ENCODE assay signal across 9 mouse cellular contexts in the genomic region with DNA sequence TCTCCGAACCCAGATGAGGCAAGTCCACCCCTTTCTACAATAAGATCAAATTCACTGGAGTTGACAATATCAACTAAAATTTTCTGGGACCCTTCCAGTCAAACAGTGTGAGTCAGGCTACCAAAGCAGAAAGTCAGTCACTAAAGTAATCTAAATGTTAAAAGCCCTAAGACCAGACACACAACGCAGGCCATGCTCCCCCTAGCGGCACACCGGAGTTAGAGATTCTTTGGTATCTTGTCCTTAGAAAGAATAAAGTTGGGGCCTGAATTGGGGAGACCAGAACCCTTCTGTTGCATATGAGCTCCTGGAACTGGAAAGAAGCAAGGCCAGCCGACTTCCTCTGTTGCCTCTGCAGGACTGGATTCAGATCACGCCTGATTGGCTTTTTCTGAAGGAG.
A peak's percentile ranks its signal among the peaks of the same experiment; 100 is the strongest.
DNase-seq lines count a peak whose midpoint lies in the region; ATAC-seq and TF ChIP-seq lines count a peak whose summit lies in the region.
"Had no signal": no experiment of that assay in that cellular context is flagged by ENCODE, and none has a peak within 500 bp of the region (broad histone marks: within the 10 kb centered on the region; RNA-seq: fewer than 3 reads in every experiment).

No protein-coding gene starts in this region.

- no peaks in the 10 kb centered on the region for H3K9me3 ChIP-seq in forebrain, postnatal 0 days (ENCODE audit: low read length)
- no peaks in the 10 kb centered on the region for H3K9me3 ChIP-seq in forebrain, embryonic 16.5 days (ENCODE audit: control insufficient read depth, low read length)
- no peaks in the 10 kb centered on the region for H3K9me3 ChIP-seq in E14TG2a.4 (ENCODE audit: low read length)
- H3K9me3 ChIP-seq: liver, embryonic 15.5 days had no signal

- no peak overlapping the region for H3K9ac ChIP-seq in forebrain, postnatal 0 days
- H3K9ac ChIP-seq in forebrain, embryonic 16.5 days (replicated peaks; ENCODE audit: low read depth, low read length) = no peak overlapping the region
- H3K9ac ChIP-seq: liver, embryonic 15.5 days had no signal

- WGBS in forebrain, postnatal 0 days = 24% methylated on average over 6 of the region's 6 CpGs
- 21% methylated on average over 6 of the region's 6 CpGs for WGBS in forebrain, embryonic 16.5 days

- H3K27ac ChIP-seq in forebrain, postnatal 0 days (ENCODE audit: low read depth, low read length) = no peak overlapping the region
- H3K27ac ChIP-seq in forebrain, embryonic 16.5 days (ENCODE audit: low read length) = no peak overlapping the region
- H3K27ac ChIP-seq: liver, embryonic 15.5 days had no signal

- no peaks in the 10 kb centered on the region for H3K27me3 ChIP-seq in forebrain, postnatal 0 days (ENCODE audit: insufficient read depth, low read length)
- H3K27me3 ChIP-seq in forebrain, embryonic 16.5 days (replicated peaks; ENCODE audit: control insufficient read depth, insufficient read depth, low read length) = no peaks in the 10 kb centered on the region
- peaks cover 10% of the 10 kb centered on the region for H3K27me3 ChIP-seq in E14TG2a.4 (ENCODE audit: insufficient read depth, low read length)
- H3K27me3 ChIP-seq: liver, embryonic 15.5 days had no signal

- no peak overlapping the region for H3K4me2 ChIP-seq in forebrain, postnatal 0 days (ENCODE audit: low read depth)
- H3K4me2 ChIP-seq in forebrain, embryonic 16.5 days (ENCODE audit: low read length) = no peak overlapping the region
- H3K4me2 ChIP-seq: liver, embryonic 15.5 days had no signal

- H3K36me3 ChIP-seq in forebrain, postnatal 0 days (ENCODE audit: insufficient read depth) = no peaks in the 10 kb centered on the region
- no peaks in the 10 kb centered on the region for H3K36me3 ChIP-seq in forebrain, embryonic 16.5 days (ENCODE audit: control insufficient read depth, insufficient read depth)
- H3K36me3 ChIP-seq in E14TG2a.4 (ENCODE audit: insufficient read depth, low read length) = 0 out of 2 replicates have a peak, but pooled peaks cover 10% of the 10 kb centered on the region
- H3K36me3 ChIP-seq: liver, embryonic 15.5 days had no signal

- peaks cover 3% of the 10 kb centered on the region; the same call in 1 of the 2 replicates for H3K4me1 ChIP-seq in forebrain, postnatal 0 days (ENCODE audit: insufficient read depth)
- peaks cover 23% of the 10 kb centered on the region for H3K4me1 ChIP-seq in forebrain, embryonic 16.5 days (replicated peaks; ENCODE audit: control insufficient read depth, insufficient read depth, low read length)
- peaks cover 48% of the 10 kb centered on the region for H3K4me1 ChIP-seq in E14TG2a.4 (replicated peaks; ENCODE audit: low read depth, low read length)

- H3K4me3 ChIP-seq in forebrain, postnatal 0 days (ENCODE audit: low read depth, low read length) = no peak overlapping the region
- no peak overlapping the region for H3K4me3 ChIP-seq in forebrain, embryonic 16.5 days (replicated peaks; ENCODE audit: low read length)
- H3K4me3 ChIP-seq in E14TG2a.4 (replicated peaks; ENCODE audit: low read length) = no peak overlapping the region
- H3K4me3 ChIP-seq: liver, embryonic 15.5 days had no signal

- peak; percentile 77 for TF ChIP-seq CTCF in forebrain, postnatal 0 days (IDR thresholded peaks at IDR 0.05; ENCODE audit: low read depth)
- TF ChIP-seq CTCF in E14TG2a.4 (conservative IDR thresholded peaks at IDR 0.05; ENCODE audit: low read length) = peak; percentile 89

- ATAC-seq in forebrain, postnatal 0 days = no peak
- no peak for ATAC-seq in forebrain, embryonic 16.5 days

- DNase-seq in forebrain, postnatal 0 days = peak; percentile 57
- peak; percentile 56 for DNase-seq in cerebellum, adult 11-12 months
- DNase-seq in gastrocnemius, postnatal 10 days = peak; percentile 81
- DNase-seq in layer of hippocampus, postnatal 14 days (ENCODE audit: low spot score in 2 of 2) = peak; percentile 56 to 65
- peak; percentile 49 for DNase-seq in naive thymus-derived CD4-positive, alpha-beta T cell, adult 2 months (ENCODE audit: low read depth)
- peak; percentile 91 for DNase-seq in testis, postnatal 10 days (ENCODE audit: low spot score)
